Mouse (Mus musculus) neural tube, embryonic 11.5 days (tissue): ENCODE results near the gene Katnb1. TPM values are rescaled to one million over a fixed set of nuclear protein-coding genes. Genes with fewer than 3 reads are reported as not detected.

ENCODE experiments used
- ATAC-seq: fragments of 200-750 bp; cut with Nextera tagmentation; 2 replicates; pipeline ENCODE4 v1.8.0; 2017; ENCODE audit warnings: moderate number of reproducible peaks, mild to moderate bottlenecking, moderate TSS enrichment, moderate library complexity; ENCODE audit not compliant: insufficient read depth, low FRiP score, low TSS enrichment
- DNase-seq: peaks from one replicate; pipeline ENCODE4 v3.0.0-alpha.2; 2015; ENCODE audit warnings: low spot score
- H3K27ac ChIP-seq: fragments of 300-500 bp; sonication (generic); 2 replicates; pipeline ENCODE4 v1.5.1; 2014; ENCODE audit warnings: low read depth, mild to moderate bottlenecking, low read length
- H3K27me3 ChIP-seq: fragments of 300-500 bp; sonication (generic); 2 replicates; pipeline ENCODE4 v1.6.1; 2014; ENCODE audit warnings: mild to moderate bottlenecking, low read length, mixed read lengths; ENCODE audit not compliant: control insufficient read depth, insufficient read depth
- H3K36me3 ChIP-seq: fragments of 300-500 bp; sonication (generic); 2 replicates; pipeline ENCODE4 v1.6.1; 2014; ENCODE audit warnings: mild to moderate bottlenecking, low read length, moderate library complexity, mixed read lengths; ENCODE audit not compliant: control insufficient read depth, insufficient read depth
- H3K4me1 ChIP-seq: fragments of 300-500 bp; sonication (generic); 2 replicates; pipeline ENCODE4 v1.6.1; 2014; ENCODE audit warnings: low read length, mixed read lengths; ENCODE audit not compliant: control insufficient read depth, insufficient read depth
- H3K4me2 ChIP-seq: fragments of 300-500 bp; sonication (generic); 2 replicates; pipeline ENCODE4 v1.6.1; 2014; ENCODE audit warnings: low read depth, mild to moderate bottlenecking, moderate library complexity
- H3K4me3 ChIP-seq: fragments of 300-500 bp; sonication (generic); 2 replicates; pipeline ENCODE4 v1.5.1; 2014; ENCODE audit warnings: low read depth, low read length
- H3K9ac ChIP-seq: fragments of 300-500 bp; sonication (generic); 2 replicates; pipeline ENCODE4 v1.6.1; 2014; ENCODE audit warnings: mild to moderate bottlenecking, low read length
- H3K9me3 ChIP-seq: fragments of 300-500 bp; sonication (generic); 2 replicates; pipeline ENCODE4 v1.6.1; 2016; ENCODE audit warnings: low read length; ENCODE audit not compliant: control insufficient read depth
- WGBS: fragments of 180-500 bp; shearing (Covaris S2); extraction: QIAGEN DNeasy Blood & Tissue Kit; methylation state at CpG from one replicate; pipeline ENCODE4 v1.1.7; 2014; 5-methylcytosine and 5-hydroxymethylcytosine counted together
- polyA plus RNA-seq: library from polyadenylated mRNA; unstranded; fragments of >200 nt; fragmentation: Nextera tagmentation; extraction: Ambion mirVana; gene quantifications from 2 replicates; pipeline ENCODE4 v1.2.1, GENCODE M21; 2014

Gene Katnb1
- polyA plus RNA-seq, 1 experiment from 2014 or later, result 32.5 TPM

GRCm38 (mm10) chr8:95146044-95146745 lies 65.2 kb downstream of the Katnb1 start:
- Histone ChIP-seq H3K27ac (no peak overlapping the region), H3K4me3 (no peak overlapping the region)
- WGBS, result 64% methylated on average over 2 of the region's 2 CpGs

DNA sequence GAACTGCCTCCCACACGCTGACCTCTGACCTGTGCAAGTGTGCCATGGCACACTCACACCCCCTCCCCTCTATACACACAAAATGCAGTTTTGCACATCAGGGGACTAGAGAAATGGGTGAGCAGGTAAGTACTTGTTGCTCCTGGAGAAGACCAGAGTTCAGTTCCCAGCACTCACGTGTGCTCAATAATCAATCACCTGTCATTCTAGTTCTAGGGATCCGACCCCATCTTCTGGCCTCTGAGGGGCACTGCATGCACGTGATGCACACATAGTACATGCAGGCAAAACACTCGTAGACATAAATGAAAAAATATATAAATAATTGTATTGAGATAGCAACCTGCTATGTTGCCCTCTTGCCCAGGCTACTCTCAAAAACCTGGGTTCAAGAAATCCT lies 65.9 kb downstream of the Katnb1 start:
- no peaks in the 10 kb centered on the region for H3K9me3 ChIP-seq
- 91% methylated on average over 5 of the region's 5 CpGs for WGBS
- ATAC-seq, result no peak

More at GRCm38 (mm10) chr8:95146044-95146745, 65.2 kb downstream of the Katnb1 start:
- no peak overlapping the region for H3K4me2 ChIP-seq
- H3K9ac ChIP-seq, result no peak overlapping the region
- no peaks in the 10 kb centered on the region for H3K36me3 ChIP-seq
- H3K27me3 ChIP-seq, result no peaks in the 10 kb centered on the region
- ATAC-seq, result no peak
- peaks cover 11% of the 10 kb centered on the region; the same call in 1 of the 2 replicates for H3K4me1 ChIP-seq
- H3K9me3 ChIP-seq, result no peaks in the 10 kb centered on the region
- DNase-seq, result no peak

DNA sequence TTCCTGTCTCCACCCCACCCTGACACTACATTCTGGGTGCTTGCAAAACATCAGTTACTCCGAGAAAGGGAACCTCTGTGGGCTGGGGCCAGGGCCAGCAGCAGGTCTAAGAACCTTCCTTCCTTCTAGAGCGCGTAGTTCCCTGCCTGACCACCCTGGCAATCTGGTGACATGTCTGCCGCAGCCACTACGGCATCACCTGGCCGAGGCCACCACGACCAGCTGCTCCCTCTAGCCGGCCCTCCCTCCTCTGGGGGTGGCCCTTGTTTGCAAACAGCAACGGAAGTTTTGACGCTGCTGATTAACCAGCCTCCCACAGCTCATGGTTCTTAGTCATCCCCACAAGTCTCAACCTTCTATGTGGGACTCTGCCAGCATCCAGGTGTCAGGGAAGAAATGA lies 68.4 kb downstream of the Katnb1 start:
- Histone ChIP-seq H3K4me2 (no peak overlapping the region), H3K4me1 (no peaks in the 10 kb centered on the region), H3K27me3 (no peaks in the 10 kb centered on the region), H3K9ac (no peak overlapping the region), H3K36me3 (no peaks in the 10 kb centered on the region), H3K4me3 (no peak overlapping the region), H3K9me3 (no peaks in the 10 kb centered on the region), H3K27ac (no peak overlapping the region)
- no peak for ATAC-seq
- no peak for DNase-seq
- 54% methylated on average over 10 of the region's 10 CpGs for WGBS

More for the DNA sequence above, 65.9 kb downstream of the Katnb1 start:
- Histone ChIP-seq H3K9ac (no peak overlapping the region), H3K27me3 (no peaks in the 10 kb centered on the region), H3K4me3 (no peak overlapping the region), H3K36me3 (no peaks in the 10 kb centered on the region), H3K27ac (no peak overlapping the region), H3K4me1 (peaks cover 7% of the 10 kb centered on the region; the same call in 1 of the 2 replicates), H3K4me2 (no peak overlapping the region)
- DNase-seq, result no peak

- no peak overlapping the region for H3K9ac ChIP-seq
These were observed 69.6 kb downstream of the Katnb1 start for GRCm38 (mm10) chr8:95150608-95151007.

More at GRCm38 (mm10) chr8:95150608-95151007, 69.6 kb downstream of the Katnb1 start:
- no peaks in the 10 kb centered on the region for H3K27me3 ChIP-seq
- no peaks in the 10 kb centered on the region for H3K4me1 ChIP-seq
- no peak overlapping the region for H3K4me2 ChIP-seq
- no peak overlapping the region for H3K4me3 ChIP-seq
- H3K27ac ChIP-seq, result no peak overlapping the region
- H3K36me3 ChIP-seq, result no peaks in the 10 kb centered on the region
- no peaks in the 10 kb centered on the region for H3K9me3 ChIP-seq
- DNase-seq (no peak), ATAC-seq (no peak)
- WGBS, result 87% methylated on average over 3 of the region's 3 CpGs

Other genes with a start within 250 kb of the Katnb1 start
- gene Coq9, start 242.9 kb upstream of the Katnb1 start, polyA plus RNA-seq, result 54.0 and 59.3 TPM in 2 replicates
- 160 and 168 TPM in 2 replicates for gene Ciapin1, start 242.8 kb upstream of the Katnb1 start, polyA plus RNA-seq
- 153 TPM in 2 replicates for gene Polr2c, start 223.7 kb upstream of the Katnb1 start, polyA plus RNA-seq
- gene Dok4, start 204.9 kb upstream of the Katnb1 start, polyA plus RNA-seq, result 16.3 and 18.5 TPM in 2 replicates
- 20.1 and 20.2 TPM in 2 replicates for gene Ccdc102a, start 163.1 kb upstream of the Katnb1 start, polyA plus RNA-seq
- gene Adgrg5, start 157.5 kb upstream of the Katnb1 start, polyA plus RNA-seq, result 0.31 TPM in 1 of 2 replicates, not detected in the other
- gene Adgrg1, start 106.4 kb upstream of the Katnb1 start, polyA plus RNA-seq, result 133 and 140 TPM in 2 replicates
- gene Adgrg3, start 63.5 kb upstream of the Katnb1 start, polyA plus RNA-seq, result 3.5 and 4.1 TPM in 2 replicates
- gene Drc7, start 26.1 kb upstream of the Katnb1 start, polyA plus RNA-seq, result not detected in 2 replicates
- 6.3 and 7.4 TPM in 2 replicates for gene Kifc3, start 121.6 kb downstream of the Katnb1 start, polyA plus RNA-seq
- 0.50 and 0.51 TPM in 2 replicates for gene Cngb1, start 225.4 kb downstream of the Katnb1 start, polyA plus RNA-seq
- not detected in 2 replicates for gene Tepp, start 229.4 kb downstream of the Katnb1 start, polyA plus RNA-seq